Mouse (Mus musculus) bone marrow macrophage, adult 2 months (primary cell): ENCODE results near the gene Slc2a9.

Experiments used
- CTCF ChIP-seq: IDR thresholded peaks from 2 replicates; pipeline ENCODE4 v1.5.1; 2012; ENCODE audit warnings: low read depth, mild to moderate bottlenecking, low read length, moderate library complexity
- POLR2A ChIP-seq: IDR thresholded peaks from 2 replicates; pipeline ENCODE4 v1.6.1; 2012; ENCODE audit warnings: mild to moderate bottlenecking, low read depth, low read length, borderline replicate concordance

GRCm38 (mm10) chr5:38388420-38388823, 114.5 kb downstream of the Slc2a9 start:
- TF ChIP-seq CTCF, result no peak
- TF ChIP-seq POLR2A, result no peak
